Mouse (Mus musculus) cerebellum, adult 2 months (tissue): ENCODE data around the gene Tmem179. TPM values are rescaled to one million over a fixed set of nuclear protein-coding genes. Genes with fewer than 3 reads are reported as not detected.

Source experiments
- DNase-seq, 2 experiments: peaks; one replicate each; pipeline ENCODE4 v3.0.0; 2021
- H3K27ac ChIP-seq: fragments of 200-500 bp; 2 replicates; pipeline ENCODE4 v1.5.1; 2012; ENCODE audit warnings: low read length, control low read depth, inconsistent platforms; ENCODE audit not compliant: insufficient read depth
- H3K27me3 ChIP-seq: fragments of 200-500 bp; 2 replicates; pipeline ENCODE4 v1.6.1; 2012; ENCODE audit warnings: inconsistent platforms, mild to moderate bottlenecking, low read length, moderate library complexity; ENCODE audit not compliant: control insufficient read depth, insufficient read depth
- H3K4me1 ChIP-seq: fragments of 200-500 bp; 2 replicates; pipeline ENCODE4 v1.6.1; 2011; ENCODE audit warnings: low read length; ENCODE audit not compliant: control insufficient read depth, insufficient read depth
- H3K4me3 ChIP-seq: fragments of 200-500 bp; replicated peaks from 2 replicates; pipeline ENCODE3; 2011; ENCODE audit warnings: mild to moderate bottlenecking, low read depth, low read length, control low read depth; ENCODE audit not compliant: insufficient read depth
- CTCF ChIP-seq: fragments of 200-500 bp; IDR thresholded peaks from 2 replicates; pipeline ENCODE4 v1.5.1; 2011; ENCODE audit warnings: low read depth, mild to moderate bottlenecking, control low read depth, low read length, moderate library complexity, borderline replicate concordance; ENCODE audit not compliant: insufficient read depth
- POLR2A ChIP-seq: fragments of 200-500 bp; IDR thresholded peaks from 2 replicates; pipeline ENCODE4 v1.6.1; 2011; ENCODE audit warnings: low read length, control low read depth, borderline replicate concordance; ENCODE audit not compliant: insufficient read depth
- WGBS: fragments of 180-500 bp; shearing (Covaris S2); methylation state at CpG from one replicate; pipeline ENCODE4 v1.1.7; 2018; 5-methylcytosine and 5-hydroxymethylcytosine counted together
- polyA plus RNA-seq: library from polyadenylated mRNA; depleted of rRNA; stranded (reverse); fragments of >200 nt; gene quantifications from 2 replicates; pipeline ENCODE4 v1.2.3, GENCODE M21; 2012; rRNA removed

Gene Tmem179
- polyA plus RNA-seq, 1 experiment = 71.0 TPM

DNA sequence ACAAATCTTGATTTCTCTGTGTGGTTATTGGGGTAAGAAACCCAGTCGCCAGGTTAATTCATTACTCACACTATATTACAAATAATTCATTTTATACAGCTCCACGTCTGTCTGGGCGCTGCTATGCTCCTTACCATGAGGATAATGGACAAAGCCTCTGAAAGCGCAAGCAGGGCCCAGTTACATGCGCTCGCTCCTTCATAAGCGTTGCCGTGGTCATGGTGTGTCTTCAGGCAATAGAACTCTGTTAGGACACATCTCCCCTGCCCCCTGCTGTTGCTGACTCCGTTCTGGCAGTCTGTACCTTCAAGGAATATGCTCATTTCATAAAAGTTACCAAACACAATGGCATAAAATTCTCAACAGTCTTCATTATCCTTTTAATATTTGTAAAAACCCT lies 64.7 kb downstream of the Tmem179 start:
- no peak for TF ChIP-seq POLR2A
- no peak for TF ChIP-seq CTCF
- 93% methylated on average over 9 of the region's 9 CpGs for WGBS
- H3K4me3 ChIP-seq = no peak overlapping the region
- DNase-seq = no peak
- no peak overlapping the region for H3K27ac ChIP-seq
- no peaks in the 10 kb centered on the region for H3K27me3 ChIP-seq
- H3K4me1 ChIP-seq = peaks cover 20% of the 10 kb centered on the region

DNA sequence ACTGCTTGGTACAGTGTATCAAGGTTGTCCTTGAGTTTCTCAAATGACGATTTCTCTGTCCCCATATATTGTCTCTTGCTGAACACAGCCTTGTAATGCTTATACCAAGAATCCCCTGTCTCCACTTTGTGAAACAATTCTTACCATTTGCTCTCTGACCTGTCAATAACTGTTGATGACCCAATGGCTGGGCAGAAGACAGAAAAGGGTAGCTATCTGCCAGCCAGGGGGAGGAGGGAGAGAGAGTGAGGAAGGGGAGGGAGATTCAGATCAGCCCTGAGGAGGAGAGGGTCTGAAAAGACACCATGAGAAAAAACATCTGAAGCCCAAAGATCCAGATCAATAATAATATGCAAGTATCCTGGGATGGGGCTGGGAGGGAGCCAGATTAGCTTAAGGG lies 65.2 kb downstream of the Tmem179 start:
- 100% methylated on average over 1 of the region's 1 CpGs for WGBS
- H3K4me3 ChIP-seq = no peak overlapping the region
- no peaks in the 10 kb centered on the region for H3K27me3 ChIP-seq
- no peak overlapping the region for H3K27ac ChIP-seq
- no peak for DNase-seq
- TF ChIP-seq POLR2A (no peak), CTCF (no peak)
- peaks cover 20% of the 10 kb centered on the region for H3K4me1 ChIP-seq

DNA sequence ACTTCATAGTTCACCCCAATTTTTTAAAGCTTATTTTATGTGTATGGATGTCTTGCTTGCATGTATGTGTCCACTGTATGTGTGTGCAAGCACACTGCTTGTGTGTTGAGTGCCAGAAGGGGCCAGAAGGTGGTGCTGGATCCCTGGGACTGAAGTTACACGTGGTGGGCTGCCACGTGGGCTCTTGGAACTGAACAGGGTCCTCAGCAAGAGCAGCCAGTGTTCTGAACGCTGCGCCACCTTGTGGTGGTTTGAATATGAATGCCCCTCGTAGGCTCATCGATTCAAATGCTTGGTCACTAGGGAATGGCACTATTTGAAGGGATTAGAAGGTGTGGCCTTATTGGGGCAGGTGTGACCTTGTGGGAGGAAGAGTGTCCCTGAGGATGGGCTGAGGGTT lies 65.7 kb downstream of the Tmem179 start:
- Histone ChIP-seq H3K27me3 (no peaks in the 10 kb centered on the region), H3K4me3 (no peak overlapping the region), H3K27ac (no peak overlapping the region), H3K4me1 (peaks cover 20% of the 10 kb centered on the region)
- peak in 1 of 2 experiments; percentile 37 for DNase-seq
- WGBS = 37% methylated on average over 6 of the region's 6 CpGs
- peak; percentile 50; the same call in 1 of the 2 replicates for TF ChIP-seq CTCF
- no peak for TF ChIP-seq POLR2A

Other genes starting within 250 kb of the Tmem179 start
- 0.08 TPM in 1 of 2 replicates, not detected in the other for gene A530016L24Rik, start 27.3 kb downstream of the Tmem179 start, polyA plus RNA-seq
- gene Inf2, start 72.0 kb upstream of the Tmem179 start, polyA plus RNA-seq = 34.9 and 41.8 TPM in 2 replicates
- gene Adssl1, start 103.3 kb upstream of the Tmem179 start, polyA plus RNA-seq = 69.3 and 72.0 TPM in 2 replicates
- 33.6 and 34.6 TPM in 2 replicates for gene Siva1, start 127.9 kb upstream of the Tmem179 start, polyA plus RNA-seq
- 163 and 177 TPM in 2 replicates for gene Akt1, start 158.1 kb upstream of the Tmem179 start, polyA plus RNA-seq
- gene Zbtb42, start 162.1 kb upstream of the Tmem179 start, polyA plus RNA-seq = 1.5 and 1.8 TPM in 2 replicates
- gene Cep170b, start 203.7 kb upstream of the Tmem179 start, polyA plus RNA-seq = 102 and 107 TPM in 2 replicates
- 6.7 and 7.8 TPM in 2 replicates for gene Pld4, start 243.9 kb upstream of the Tmem179 start, polyA plus RNA-seq